Comparison of ENCODE assay signal across 8 mouse cellular contexts in genomic region chr15:103284066-103284465, GRCm38 (mm10). TPM values are rescaled to one million over a fixed set of nuclear protein-coding genes. Genes with fewer than 3 reads are reported as not detected.
DNase-seq lines count a peak whose midpoint lies in the region; ATAC-seq and TF ChIP-seq lines count a peak whose summit lies in the region.

No protein-coding gene starts in this region.

- ATAC-seq in forebrain, embryonic 14.5 days: no peak
- no peak for ATAC-seq in forebrain, embryonic 13.5 days
- ATAC-seq in midbrain, embryonic 11.5 days (ENCODE audit: low FRiP score): no peak
- ATAC-seq in midbrain, embryonic 15.5 days (replicated peaks): no peak

- H3K9ac ChIP-seq in forebrain, embryonic 14.5 days (ENCODE audit: low read length): no peak overlapping the region
- no peak overlapping the region for H3K9ac ChIP-seq in forebrain, embryonic 13.5 days
- H3K9ac ChIP-seq in midbrain, embryonic 11.5 days (ENCODE audit: low read length): no peak overlapping the region
- no peak overlapping the region for H3K9ac ChIP-seq in midbrain, embryonic 15.5 days

- H3K36me3 ChIP-seq in forebrain, embryonic 14.5 days (ENCODE audit: control insufficient read depth, insufficient read depth, low read length): peaks cover 1% of the 10 kb centered on the region; the same call in 1 of the 2 replicates
- H3K36me3 ChIP-seq in forebrain, embryonic 13.5 days (ENCODE audit: poor library complexity, severe bottlenecking): 0 out of 2 replicates have a peak, but pooled peaks cover 6% of the 10 kb centered on the region
- H3K36me3 ChIP-seq in midbrain, embryonic 11.5 days (ENCODE audit: control insufficient read depth, insufficient read depth, low read length): no peaks in the 10 kb centered on the region
- H3K36me3 ChIP-seq in midbrain, embryonic 15.5 days (replicated peaks): no peaks in the 10 kb centered on the region
- H3K36me3 ChIP-seq in limb, embryonic 10.5 days: peaks cover 19% of the 10 kb centered on the region

- no peak overlapping the region for H3K27ac ChIP-seq in forebrain, embryonic 14.5 days (ENCODE audit: low read depth, low read length)
- H3K27ac ChIP-seq in forebrain, embryonic 13.5 days: no peak overlapping the region
- H3K27ac ChIP-seq in midbrain, embryonic 11.5 days (ENCODE audit: low read depth, low read length): no peak overlapping the region
- H3K27ac ChIP-seq in midbrain, embryonic 15.5 days: no peak overlapping the region
- no peak overlapping the region for H3K27ac ChIP-seq in bone marrow macrophage, adult 2 months (ENCODE audit: insufficient read depth, low read depth, low read length)
- no peak overlapping the region for H3K27ac ChIP-seq in limb, embryonic 10.5 days

- peaks cover 12% of the 10 kb centered on the region for H3K4me1 ChIP-seq in forebrain, embryonic 14.5 days (ENCODE audit: control insufficient read depth, insufficient read depth, low read length)
- H3K4me1 ChIP-seq in forebrain, embryonic 13.5 days: peaks cover 19% of the 10 kb centered on the region
- no peaks in the 10 kb centered on the region; the same call in 1 of the 2 replicates for H3K4me1 ChIP-seq in midbrain, embryonic 11.5 days (ENCODE audit: control insufficient read depth, insufficient read depth, low read length)
- H3K4me1 ChIP-seq in midbrain, embryonic 15.5 days: peaks cover 15% of the 10 kb centered on the region
- H3K4me1 ChIP-seq in bone marrow macrophage, adult 2 months (ENCODE audit: control insufficient read depth, insufficient read depth, low read length): peaks cover 30% of the 10 kb centered on the region
- H3K4me1 ChIP-seq in limb, embryonic 10.5 days: peaks cover 37% of the 10 kb centered on the region

- WGBS in forebrain, embryonic 14.5 days: 44% methylated on average over 3 of the region's 3 CpGs
- WGBS in forebrain, embryonic 13.5 days: 57% methylated on average over 3 of the region's 3 CpGs
- 54% methylated on average over 3 of the region's 3 CpGs for WGBS in midbrain, embryonic 11.5 days
- WGBS in midbrain, embryonic 15.5 days: 53% methylated on average over 3 of the region's 3 CpGs
- WGBS in limb, embryonic 10.5 days: 55% methylated on average over 3 of the region's 3 CpGs

- H3K27me3 ChIP-seq in forebrain, embryonic 14.5 days (replicated peaks; ENCODE audit: control insufficient read depth, insufficient read depth, low read length): no peaks in the 10 kb centered on the region
- no peaks in the 10 kb centered on the region for H3K27me3 ChIP-seq in forebrain, embryonic 13.5 days
- no peaks in the 10 kb centered on the region for H3K27me3 ChIP-seq in midbrain, embryonic 11.5 days (ENCODE audit: control insufficient read depth, insufficient read depth, low read length)
- no peaks in the 10 kb centered on the region for H3K27me3 ChIP-seq in midbrain, embryonic 15.5 days (replicated peaks)
- H3K27me3 ChIP-seq in limb, embryonic 10.5 days (ENCODE audit: low read depth, poor library complexity, severe bottlenecking): no peaks in the 10 kb centered on the region

- no peak overlapping the region for H3K4me2 ChIP-seq in forebrain, embryonic 14.5 days (ENCODE audit: low read length)
- H3K4me2 ChIP-seq in forebrain, embryonic 13.5 days: no peak overlapping the region
- H3K4me2 ChIP-seq in midbrain, embryonic 11.5 days: no peak overlapping the region
- H3K4me2 ChIP-seq in midbrain, embryonic 15.5 days: no peak overlapping the region

- no peak overlapping the region for H3K4me3 ChIP-seq in forebrain, embryonic 14.5 days (ENCODE audit: low read depth, low read length)
- H3K4me3 ChIP-seq in forebrain, embryonic 13.5 days: no peak overlapping the region
- no peak overlapping the region for H3K4me3 ChIP-seq in midbrain, embryonic 11.5 days (ENCODE audit: low read depth, low read length)
- no peak overlapping the region for H3K4me3 ChIP-seq in midbrain, embryonic 15.5 days
- H3K4me3 ChIP-seq in bone marrow macrophage, adult 2 months (ENCODE audit: insufficient read depth, low read length): no peak overlapping the region
- no peak overlapping the region for H3K4me3 ChIP-seq in limb, embryonic 10.5 days

- DNase-seq in forebrain, embryonic 14.5 days (ENCODE audit: low spot score): peak; percentile 60
- peak; percentile 96 for DNase-seq in midbrain, embryonic 11.5 days (ENCODE audit: low spot score, missing footprints)
- peak; percentile 77 for DNase-seq in limb, embryonic 10.5 days (ENCODE audit: low spot score)
- DNase-seq in testis, postnatal 10 days (ENCODE audit: low spot score): peak; percentile 79
- no peak for DNase-seq in layer of hippocampus, postnatal 36 days

- no peaks in the 10 kb centered on the region for H3K9me3 ChIP-seq in forebrain, embryonic 14.5 days (replicated peaks; ENCODE audit: control insufficient read depth, low read length)
- no peaks in the 10 kb centered on the region for H3K9me3 ChIP-seq in forebrain, embryonic 13.5 days (replicated peaks)
- H3K9me3 ChIP-seq in midbrain, embryonic 11.5 days (ENCODE audit: control insufficient read depth, low read length): no peaks in the 10 kb centered on the region
- no peaks in the 10 kb centered on the region for H3K9me3 ChIP-seq in midbrain, embryonic 15.5 days
- no peaks in the 10 kb centered on the region for H3K9me3 ChIP-seq in limb, embryonic 10.5 days (replicated peaks)

- 0 out of 2 replicates have a peak, but pooled peaks have one; percentile 23 for TF ChIP-seq CTCF in bone marrow macrophage, adult 2 months (IDR thresholded peaks at IDR 0.05; ENCODE audit: low read depth, low read length)

- TF ChIP-seq POLR2A in bone marrow macrophage, adult 2 months (IDR thresholded peaks at IDR 0.05; ENCODE audit: borderline replicate concordance, low read depth, low read length): no peak

RNA-seq across cellular contexts. Expression of gene Copz1, which starts 11.6 kb away (rescaled TPM):
- 261 and 271 TPM in 2 replicates for polyA plus RNA-seq in forebrain, embryonic 14.5 days (2014; fragmentation: Nextera tagmentation; extraction: Ambion mirVana)
- polyA plus RNA-seq in forebrain, embryonic 13.5 days (2015; fragmentation: Nextera tagmentation; extraction: Ambion mirVana): 219 and 232 TPM in 2 replicates
- polyA plus RNA-seq in midbrain, embryonic 11.5 days (2014; fragmentation: Nextera tagmentation; extraction: Ambion mirVana): 286 and 307 TPM in 2 replicates
- polyA plus RNA-seq in midbrain, embryonic 15.5 days (2015; fragmentation: Nextera tagmentation; extraction: Ambion mirVana): 197 and 203 TPM in 2 replicates
- polyA plus RNA-seq in bone marrow macrophage, adult 2 months (2012; ENCODE audit: insufficient read depth, insufficient read length, missing spikeins): 129 and 132 TPM in 2 replicates
- polyA plus RNA-seq in limb, embryonic 10.5 days (2016; fragmentation: Nextera tagmentation; extraction: Ambion mirVana): 305 and 309 TPM in 2 replicates
- total RNA-seq in layer of hippocampus, postnatal 36 days (2021): 100 to 1,000 TPM in 1 of 2 experiments, 10 to 100 TPM in 1; 93.2 to 103 TPM

RNA-seq across cellular contexts. Expression of gene Nfe2, which starts 25.9 kb away (rescaled TPM):
- 0.42 and 1.1 TPM in 2 replicates for polyA plus RNA-seq in forebrain, embryonic 14.5 days (2014; fragmentation: Nextera tagmentation; extraction: Ambion mirVana)
- polyA plus RNA-seq in forebrain, embryonic 13.5 days (2015; fragmentation: Nextera tagmentation; extraction: Ambion mirVana): 0.57 and 1.6 TPM in 2 replicates
- polyA plus RNA-seq in midbrain, embryonic 11.5 days (2014; fragmentation: Nextera tagmentation; extraction: Ambion mirVana): 6.8 and 6.9 TPM in 2 replicates
- 0.63 and 0.92 TPM in 2 replicates for polyA plus RNA-seq in midbrain, embryonic 15.5 days (2015; fragmentation: Nextera tagmentation; extraction: Ambion mirVana)
- 0.88 and 1.7 TPM in 2 replicates for polyA plus RNA-seq in bone marrow macrophage, adult 2 months (2012; ENCODE audit: insufficient read depth, insufficient read length, missing spikeins)
- 5.9 and 6.1 TPM in 2 replicates for polyA plus RNA-seq in limb, embryonic 10.5 days (2016; fragmentation: Nextera tagmentation; extraction: Ambion mirVana)
- under 1 TPM in 1 of 2 experiments, not detected in 1; 0.23 TPM for total RNA-seq in layer of hippocampus, postnatal 36 days (2021)

RNA-seq across cellular contexts. Expression of gene Gpr84, which starts 26.3 kb away (rescaled TPM):
- polyA plus RNA-seq in forebrain, embryonic 14.5 days (2014; fragmentation: Nextera tagmentation; extraction: Ambion mirVana): 0.39 and 0.47 TPM in 2 replicates
- polyA plus RNA-seq in forebrain, embryonic 13.5 days (2015; fragmentation: Nextera tagmentation; extraction: Ambion mirVana): 0.30 and 0.41 TPM in 2 replicates
- 0.12 and 0.23 TPM in 2 replicates for polyA plus RNA-seq in midbrain, embryonic 11.5 days (2014; fragmentation: Nextera tagmentation; extraction: Ambion mirVana)
- 0.31 and 0.34 TPM in 2 replicates for polyA plus RNA-seq in midbrain, embryonic 15.5 days (2015; fragmentation: Nextera tagmentation; extraction: Ambion mirVana)
- 1.4 and 2.7 TPM in 2 replicates for polyA plus RNA-seq in bone marrow macrophage, adult 2 months (2012; ENCODE audit: insufficient read depth, insufficient read length, missing spikeins)
- 0.28 and 0.30 TPM in 2 replicates for polyA plus RNA-seq in limb, embryonic 10.5 days (2016; fragmentation: Nextera tagmentation; extraction: Ambion mirVana)
- under 1 TPM; 0.25 to 0.66 TPM for total RNA-seq in layer of hippocampus, postnatal 36 days (2021)

RNA-seq across cellular contexts. Expression of gene Hnrnpa1, which starts 43.8 kb away (rescaled TPM):
- polyA plus RNA-seq in forebrain, embryonic 14.5 days (2014; fragmentation: Nextera tagmentation; extraction: Ambion mirVana): 790 and 857 TPM in 2 replicates
- 1,312 and 1,385 TPM in 2 replicates for polyA plus RNA-seq in forebrain, embryonic 13.5 days (2015; fragmentation: Nextera tagmentation; extraction: Ambion mirVana)
- polyA plus RNA-seq in midbrain, embryonic 11.5 days (2014; fragmentation: Nextera tagmentation; extraction: Ambion mirVana): 1,348 and 1,391 TPM in 2 replicates
- polyA plus RNA-seq in midbrain, embryonic 15.5 days (2015; fragmentation: Nextera tagmentation; extraction: Ambion mirVana): 669 and 721 TPM in 2 replicates
- polyA plus RNA-seq in bone marrow macrophage, adult 2 months (2012; ENCODE audit: insufficient read depth, insufficient read length, missing spikeins): 154 and 160 TPM in 2 replicates
- 1,775 and 1,966 TPM in 2 replicates for polyA plus RNA-seq in limb, embryonic 10.5 days (2016; fragmentation: Nextera tagmentation; extraction: Ambion mirVana)
- 100 to 1,000 TPM; 257 to 272 TPM for total RNA-seq in layer of hippocampus, postnatal 36 days (2021)

RNA-seq across cellular contexts. Expression of gene Cbx5, which starts 44.5 kb away (rescaled TPM):
- 154 and 164 TPM in 2 replicates for polyA plus RNA-seq in forebrain, embryonic 14.5 days (2014; fragmentation: Nextera tagmentation; extraction: Ambion mirVana)
- 161 and 174 TPM in 2 replicates for polyA plus RNA-seq in forebrain, embryonic 13.5 days (2015; fragmentation: Nextera tagmentation; extraction: Ambion mirVana)
- 206 and 218 TPM in 2 replicates for polyA plus RNA-seq in midbrain, embryonic 11.5 days (2014; fragmentation: Nextera tagmentation; extraction: Ambion mirVana)
- 147 and 153 TPM in 2 replicates for polyA plus RNA-seq in midbrain, embryonic 15.5 days (2015; fragmentation: Nextera tagmentation; extraction: Ambion mirVana)
- 33.5 and 37.2 TPM in 2 replicates for polyA plus RNA-seq in bone marrow macrophage, adult 2 months (2012; ENCODE audit: insufficient read depth, insufficient read length, missing spikeins)
- polyA plus RNA-seq in limb, embryonic 10.5 days (2016; fragmentation: Nextera tagmentation; extraction: Ambion mirVana): 191 and 215 TPM in 2 replicates
- 100 to 1,000 TPM; 188 to 189 TPM for total RNA-seq in layer of hippocampus, postnatal 36 days (2021)

Comparison
In these comparisons a context has a peak if more than half of its experiments do, and no peak if none do; other contexts are left out.
1. DNase-seq: peak in forebrain, embryonic 14.5 days (single experiment), midbrain, embryonic 11.5 days (single experiment), limb, embryonic 10.5 days (single experiment) and testis, postnatal 10 days (single experiment); none in layer of hippocampus, postnatal 36 days (0 of 2).